Mouse (Mus musculus) kidney, embryonic 14.5 days (tissue): ENCODE results near the gene Susd4. TPM values are rescaled to one million over a fixed set of nuclear protein-coding genes. Genes with fewer than 3 reads are reported as not detected.

Source experiments
- ATAC-seq: fragments of 200-750 bp; cut with Nextera tagmentation; 2 replicates; pipeline ENCODE4 v1.8.0; 2017; ENCODE audit warnings: moderate number of reproducible peaks, mild to moderate bottlenecking, moderate TSS enrichment, moderate library complexity; ENCODE audit not compliant: low FRiP score, low TSS enrichment
- H3K27ac ChIP-seq: fragments of 300-500 bp; sonication (generic); 2 replicates; pipeline ENCODE4 v1.5.1; 2014; ENCODE audit warnings: low read depth, mild to moderate bottlenecking, low read length, moderate library complexity, mixed read lengths
- H3K27me3 ChIP-seq: fragments of 300-500 bp; sonication (generic); 2 replicates; pipeline ENCODE4 v1.6.1; 2014; ENCODE audit warnings: mild to moderate bottlenecking, low read length; ENCODE audit not compliant: control insufficient read depth, insufficient read depth
- H3K36me3 ChIP-seq: fragments of 300-500 bp; sonication (generic); 2 replicates; pipeline ENCODE4 v1.6.1; 2014; ENCODE audit warnings: low read length, mixed read lengths; ENCODE audit not compliant: control insufficient read depth, insufficient read depth
- H3K4me1 ChIP-seq: fragments of 300-500 bp; sonication (generic); 2 replicates; pipeline ENCODE4 v1.6.1; 2014; ENCODE audit warnings: low read length, mixed read lengths; ENCODE audit not compliant: control insufficient read depth, insufficient read depth
- H3K4me2 ChIP-seq: fragments of 300-500 bp; sonication (generic); replicated peaks from 2 replicates; pipeline ENCODE4 v1.6.1; 2014; ENCODE audit warnings: low read depth, mild to moderate bottlenecking, low read length
- H3K4me3 ChIP-seq: fragments of 300-500 bp; sonication (generic); 2 replicates; pipeline ENCODE4 v1.5.1; 2014; ENCODE audit warnings: mild to moderate bottlenecking, low read length
- H3K9ac ChIP-seq: fragments of 300-500 bp; sonication (generic); 2 replicates; pipeline ENCODE4 v1.6.1; 2014; ENCODE audit warnings: low read depth, mild to moderate bottlenecking, low read length, moderate library complexity
- H3K9me3 ChIP-seq: fragments of 300-500 bp; sonication (generic); 2 replicates; pipeline ENCODE4 v1.6.1; 2016; ENCODE audit warnings: low read length; ENCODE audit not compliant: control insufficient read depth
- WGBS: fragments of 180-500 bp; shearing (Covaris S2); extraction: QIAGEN DNeasy Blood & Tissue Kit; methylation state at CpG from one replicate; pipeline ENCODE4 v1.1.7; 2014; 5-methylcytosine and 5-hydroxymethylcytosine counted together
- polyA plus RNA-seq: library from polyadenylated mRNA; unstranded; fragments of >200 nt; fragmentation: Nextera tagmentation; extraction: Ambion mirVana; gene quantifications from 2 replicates; pipeline ENCODE4 v1.2.1, GENCODE M21; 2014

The Susd4 gene
- polyA plus RNA-seq, 1 experiment from 2014 or later: 23.6 TPM

- H3K4me2 ChIP-seq: no peak overlapping the region
- H3K9me3 ChIP-seq: no peaks in the 10 kb centered on the region
- H3K9ac ChIP-seq: no peak overlapping the region
- no peaks in the 10 kb centered on the region for H3K4me1 ChIP-seq
- H3K27me3 ChIP-seq: no peaks in the 10 kb centered on the region
- no peak overlapping the region for H3K27ac ChIP-seq
- H3K36me3 ChIP-seq: no peaks in the 10 kb centered on the region
- 54% methylated on average over 6 of the region's 6 CpGs for WGBS
- no peak overlapping the region for H3K4me3 ChIP-seq
- ATAC-seq: no peak
Measured at GRCm38 (mm10) chr1:182935469-182935868, 171.8 kb downstream of the Susd4 start.

- no peak overlapping the region for H3K27ac ChIP-seq
- no peak overlapping the region for H3K4me2 ChIP-seq
- H3K4me3 ChIP-seq: no peak overlapping the region
- H3K36me3 ChIP-seq: no peaks in the 10 kb centered on the region
- H3K9ac ChIP-seq: no peak overlapping the region
- H3K4me1 ChIP-seq: no peaks in the 10 kb centered on the region
- H3K27me3 ChIP-seq: no peaks in the 10 kb centered on the region
- WGBS: 52% methylated on average over 10 of the region's 10 CpGs
- ATAC-seq: no peak
- H3K9me3 ChIP-seq: no peaks in the 10 kb centered on the region
Measured at GRCm38 (mm10) chr1:182937486-182938120, 173.9 kb downstream of the Susd4 start.

- H3K4me1 ChIP-seq: no peaks in the 10 kb centered on the region
- no peaks in the 10 kb centered on the region for H3K27me3 ChIP-seq
- H3K9ac ChIP-seq: no peak overlapping the region
- no peak overlapping the region for H3K4me3 ChIP-seq
- no peaks in the 10 kb centered on the region for H3K36me3 ChIP-seq
- ATAC-seq: no peak
- H3K27ac ChIP-seq: no peak overlapping the region
- no peak overlapping the region for H3K4me2 ChIP-seq
- no peaks in the 10 kb centered on the region for H3K9me3 ChIP-seq
- 93% methylated on average over 2 of the region's 2 CpGs for WGBS
Measured at GRCm38 (mm10) chr1:182941921-182942320, 178.3 kb downstream of the Susd4 start.

- no peak for ATAC-seq
- Histone ChIP-seq H3K36me3 (no peaks in the 10 kb centered on the region), H3K4me3 (no peak overlapping the region), H3K9ac (no peak overlapping the region), H3K9me3 (no peaks in the 10 kb centered on the region), H3K27ac (no peak overlapping the region), H3K4me2 (no peak overlapping the region), H3K27me3 (no peaks in the 10 kb centered on the region), H3K4me1 (no peaks in the 10 kb centered on the region)
- WGBS: 84% methylated on average over 3 of the region's 3 CpGs
Measured at GRCm38 (mm10) chr1:182943911-182944310, 180.3 kb downstream of the Susd4 start.

GRCm38 (mm10) chr1:182944638-182945037 is 181.0 kb downstream of the Susd4 start:
- Histone ChIP-seq H3K9ac (no peak overlapping the region), H3K4me3 (no peak overlapping the region), H3K9me3 (no peaks in the 10 kb centered on the region), H3K27ac (no peak overlapping the region), H3K27me3 (no peaks in the 10 kb centered on the region), H3K4me1 (no peaks in the 10 kb centered on the region), H3K4me2 (no peak overlapping the region), H3K36me3 (no peaks in the 10 kb centered on the region)
- ATAC-seq: no peak
- 75% methylated on average over 5 of the region's 5 CpGs for WGBS

GRCm38 (mm10) chr1:182945561-182945960 is 181.9 kb downstream of the Susd4 start:
- no peak overlapping the region for H3K4me3 ChIP-seq
- 79% methylated on average over 6 of the region's 6 CpGs for WGBS
- no peak for ATAC-seq
- H3K27me3 ChIP-seq: no peaks in the 10 kb centered on the region
- H3K27ac ChIP-seq: no peak overlapping the region
- no peak overlapping the region for H3K4me2 ChIP-seq
- no peak overlapping the region for H3K9ac ChIP-seq
- no peaks in the 10 kb centered on the region for H3K9me3 ChIP-seq
- H3K4me1 ChIP-seq: no peaks in the 10 kb centered on the region
- no peaks in the 10 kb centered on the region for H3K36me3 ChIP-seq

Other genes with a start within 250 kb of the Susd4 start
- 52.3 and 94.7 TPM in 2 replicates for gene Capn2, start 246.3 kb upstream of the Susd4 start, polyA plus RNA-seq
- not detected in 2 replicates for gene Capn8, start 198.9 kb upstream of the Susd4 start, polyA plus RNA-seq
- gene Ccdc185, start 14.7 kb upstream of the Susd4 start, polyA plus RNA-seq: not detected in 2 replicates
- gene Tlr5, start 190.9 kb downstream of the Susd4 start, polyA plus RNA-seq: 1.1 TPM in 2 replicates